Mouse (Mus musculus) adrenal gland, postnatal 36 days (tissue): Measurements from ENCODE around the gene Cacna2d1. TPM values are rescaled to one million over a fixed set of nuclear protein-coding genes. Genes with fewer than 3 reads are reported as not detected.

ENCODE experiments used
- DNase-seq, 2 experiments: peaks; one replicate each; pipeline ENCODE4 v3.0.0; 2021; ENCODE audit warnings: mixed read lengths in 1 of 2
- total RNA-seq, 2 experiments: library from RNA; stranded (reverse); gene quantifications; 2 replicates each; pipeline ENCODE4 v1.2.3; 2021

Cacna2d1 gene
- total RNA-seq, 2 experiments from 2014 or later = 90.2 to 130 TPM

- no peak for DNase-seq
Observed at GRCm38 (mm10) chr5:16417996-16418395, 483.5 kb downstream of the Cacna2d1 start.

GRCm38 (mm10) chr5:16418504-16418903 is 484.0 kb downstream of the Cacna2d1 start:
- DNase-seq = no peak

Other genes starting within 250 kb of the Cacna2d1 start
- not detected for gene Speer4c, start 220.4 kb upstream of the Cacna2d1 start, total RNA-seq